Mouse (Mus musculus) E14TG2a.4 (cell line): ENCODE measurements at regions not wholly inside any gene's neighbourhood (a gene's known extent, or its start where the extent isn't known, plus 50 kb on each side); places are given as distances from the start of the nearest gene placed in this dataset.
"Not testable (repeated sequence)": the region's sequence is repeated elsewhere in the genome, so short reads cannot be mapped to it uniquely, and the experiment has no call there.

ENCODE experiments used
- H3K27me3 ChIP-seq: 2 replicates; pipeline ENCODE4 v1.6.1; 2014; ENCODE audit warnings: low read length, control low read depth; ENCODE audit not compliant: insufficient read depth
- H3K36me3 ChIP-seq: 2 replicates; pipeline ENCODE4 v1.6.1; 2014; ENCODE audit warnings: low read length, control low read depth; ENCODE audit not compliant: insufficient read depth
- H3K4me1 ChIP-seq: replicated peaks from 2 replicates; pipeline ENCODE4 v1.6.1; 2014; ENCODE audit warnings: low read depth, low read length, control low read depth
- H3K4me3 ChIP-seq: replicated peaks from 2 replicates; pipeline ENCODE4 v1.5.1; 2014; ENCODE audit warnings: mild to moderate bottlenecking, low read length
- H3K9me3 ChIP-seq: 2 replicates; pipeline ENCODE4 v1.6.1; 2014; ENCODE audit warnings: low read length, control low read depth
- CTCF ChIP-seq: conservative IDR thresholded peaks from 2 replicates; pipeline ENCODE4 v1.5.1; 2014; ENCODE audit warnings: low read length
- NANOG ChIP-seq: IDR thresholded peaks from 2 replicates; pipeline ENCODE4 v1.6.1; 2014; ENCODE audit warnings: borderline replicate concordance, low read length, mixed read lengths
- POU5F1 ChIP-seq: IDR thresholded peaks from 2 replicates; pipeline ENCODE4 v1.6.1; 2014; ENCODE audit warnings: low read length, borderline replicate concordance

DNA sequence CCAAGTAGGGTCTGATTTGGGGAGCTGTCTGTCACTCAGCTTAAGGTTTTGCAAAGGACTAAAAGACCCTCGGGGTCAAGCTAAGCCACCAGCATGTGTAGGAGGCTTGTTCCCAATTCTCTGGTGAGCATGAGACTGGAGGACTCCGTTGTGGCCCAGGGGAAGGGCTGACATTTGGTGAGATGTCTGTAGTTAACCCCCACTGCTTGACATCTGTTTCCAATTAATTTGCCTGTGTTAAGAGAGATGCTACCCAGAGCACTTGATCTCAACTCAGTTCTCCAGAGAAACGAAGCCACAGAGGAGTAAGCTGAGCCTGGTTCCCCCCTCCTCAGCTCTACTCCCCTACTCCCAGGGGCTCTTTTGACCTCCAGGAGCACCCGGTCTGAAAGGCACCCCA lies 100.2 kb upstream of the Top1 start:
- Histone ChIP-seq H3K4me1 (no peaks in the 10 kb centered on the region), H3K36me3 (no peaks in the 10 kb centered on the region), H3K27me3 (peaks cover 8% of the 10 kb centered on the region), H3K4me3 (no peak overlapping the region), H3K9me3 (no peaks in the 10 kb centered on the region)
- TF ChIP-seq NANOG = no peak
- TF ChIP-seq POU5F1 = no peak
- no peak for TF ChIP-seq CTCF

DNA sequence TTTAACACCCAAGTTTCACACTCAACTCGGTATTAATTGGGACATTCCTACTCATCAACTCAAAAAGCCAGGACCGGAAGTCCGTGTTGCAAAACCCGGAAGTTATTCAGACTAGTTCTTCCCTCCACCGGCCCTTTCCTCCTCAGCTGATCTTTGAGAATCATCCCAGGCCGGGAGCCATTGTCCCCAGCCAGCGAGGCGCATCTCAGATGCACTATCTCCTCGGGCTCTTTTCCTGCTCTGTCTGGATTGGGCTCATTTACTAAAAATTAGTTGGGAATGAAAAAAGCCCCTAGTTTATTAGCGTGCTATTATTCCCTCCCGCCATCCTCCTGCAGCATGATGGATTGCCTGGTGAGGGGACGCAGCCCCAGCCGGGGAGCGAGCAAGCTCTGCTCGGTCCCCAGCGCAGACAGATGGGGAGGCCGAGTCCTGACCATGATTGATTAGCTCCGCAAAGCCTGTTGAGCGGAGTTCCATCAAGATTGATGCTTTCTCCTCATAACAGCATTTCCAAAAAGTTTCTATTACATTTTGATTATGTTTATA lies 93.5 kb upstream of the Top1 start:
- H3K4me1 ChIP-seq = peaks cover 10% of the 10 kb centered on the region; the same call in 1 of the 2 replicates
- peaks cover 6% of the 10 kb centered on the region; the same call in 1 of the 2 replicates for H3K9me3 ChIP-seq
- H3K36me3 ChIP-seq = no peaks in the 10 kb centered on the region
- peak overlapping the region; percentile 23; the same call in 1 of the 2 replicates for H3K4me3 ChIP-seq
- TF ChIP-seq NANOG = no peak
- TF ChIP-seq CTCF = no peak
- no peak for TF ChIP-seq POU5F1
- H3K27me3 ChIP-seq = no peaks in the 10 kb centered on the region

DNA sequence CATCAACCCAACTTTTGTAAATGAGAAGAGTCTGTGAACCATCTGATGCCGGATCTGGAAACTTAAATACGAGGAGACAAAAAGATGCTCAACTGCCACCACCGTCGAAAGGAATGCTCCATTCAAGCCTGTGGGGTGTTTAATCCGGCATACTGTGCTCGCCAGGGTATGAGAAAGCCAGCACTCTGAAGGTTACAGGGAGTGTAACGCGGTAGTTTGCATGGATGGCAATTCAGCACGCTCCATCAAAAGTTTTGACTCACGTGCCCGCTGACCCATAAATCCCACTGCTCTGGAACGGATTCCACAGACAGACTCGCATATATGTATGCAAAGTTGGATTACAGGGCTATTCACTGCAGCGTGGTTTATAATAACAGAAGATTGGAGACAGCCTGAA lies 84.0 kb upstream of the Top1 start:
- TF ChIP-seq NANOG (no peak), CTCF (no peak), POU5F1 (no peak)
- no peaks in the 10 kb centered on the region for H3K9me3 ChIP-seq

DNA sequence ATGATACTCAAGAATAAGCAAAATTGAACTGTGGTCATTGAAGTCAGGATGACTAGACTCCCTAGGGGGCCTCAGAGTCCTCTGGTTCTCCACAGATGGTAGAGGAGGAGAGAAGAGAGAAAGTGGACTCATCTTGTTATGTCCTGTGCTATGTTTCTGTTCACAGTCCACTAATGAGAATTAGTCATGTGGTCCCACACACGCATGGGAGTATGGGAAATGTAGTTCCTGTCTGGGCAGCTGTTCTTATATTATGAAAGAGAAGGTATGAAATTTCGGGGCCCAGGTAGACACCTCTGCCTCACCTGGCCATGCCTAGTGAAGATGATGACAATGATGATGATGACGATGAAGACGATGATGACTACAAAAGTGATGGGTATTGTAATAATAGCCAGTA lies 77.9 kb upstream of the Top1 start:
- no peaks in the 10 kb centered on the region for H3K9me3 ChIP-seq
- H3K4me1 ChIP-seq = no peaks in the 10 kb centered on the region
- no peaks in the 10 kb centered on the region for H3K27me3 ChIP-seq
- H3K36me3 ChIP-seq = no peaks in the 10 kb centered on the region
- no peak for TF ChIP-seq CTCF
- no peak for TF ChIP-seq NANOG
- TF ChIP-seq POU5F1 = no peak
- H3K4me3 ChIP-seq = no peak overlapping the region

More for the DNA sequence above, 84.0 kb upstream of the Top1 start:
- Histone ChIP-seq H3K4me3 (no peak overlapping the region), H3K36me3 (no peaks in the 10 kb centered on the region), H3K4me1 (no peaks in the 10 kb centered on the region), H3K27me3 (peaks cover 4% of the 10 kb centered on the region; the same call in 1 of the 2 replicates)

DNA sequence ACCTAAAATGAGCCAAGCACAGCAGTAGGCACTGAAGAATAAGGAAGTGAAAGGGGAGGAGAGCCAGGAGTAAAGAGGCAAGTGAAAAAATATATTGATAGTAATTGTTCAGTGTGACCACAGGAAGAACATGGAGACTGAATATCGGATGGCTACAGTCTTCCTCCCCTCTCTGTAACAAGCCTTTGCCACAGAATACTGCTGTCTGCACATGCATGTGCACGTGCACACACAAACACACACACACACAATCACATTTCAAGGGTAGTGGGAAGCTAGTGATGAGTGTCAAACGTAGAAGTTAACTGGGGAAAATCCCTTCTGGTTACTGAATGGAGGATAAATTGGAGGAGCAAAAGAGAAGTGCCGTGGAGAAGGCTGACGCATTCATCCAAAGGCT lies 76.2 kb upstream of the Top1 start:
- H3K4me3 ChIP-seq = no peak overlapping the region
- no peaks in the 10 kb centered on the region for H3K4me1 ChIP-seq
- TF ChIP-seq CTCF (no peak), NANOG (no peak), POU5F1 (no peak)

DNA sequence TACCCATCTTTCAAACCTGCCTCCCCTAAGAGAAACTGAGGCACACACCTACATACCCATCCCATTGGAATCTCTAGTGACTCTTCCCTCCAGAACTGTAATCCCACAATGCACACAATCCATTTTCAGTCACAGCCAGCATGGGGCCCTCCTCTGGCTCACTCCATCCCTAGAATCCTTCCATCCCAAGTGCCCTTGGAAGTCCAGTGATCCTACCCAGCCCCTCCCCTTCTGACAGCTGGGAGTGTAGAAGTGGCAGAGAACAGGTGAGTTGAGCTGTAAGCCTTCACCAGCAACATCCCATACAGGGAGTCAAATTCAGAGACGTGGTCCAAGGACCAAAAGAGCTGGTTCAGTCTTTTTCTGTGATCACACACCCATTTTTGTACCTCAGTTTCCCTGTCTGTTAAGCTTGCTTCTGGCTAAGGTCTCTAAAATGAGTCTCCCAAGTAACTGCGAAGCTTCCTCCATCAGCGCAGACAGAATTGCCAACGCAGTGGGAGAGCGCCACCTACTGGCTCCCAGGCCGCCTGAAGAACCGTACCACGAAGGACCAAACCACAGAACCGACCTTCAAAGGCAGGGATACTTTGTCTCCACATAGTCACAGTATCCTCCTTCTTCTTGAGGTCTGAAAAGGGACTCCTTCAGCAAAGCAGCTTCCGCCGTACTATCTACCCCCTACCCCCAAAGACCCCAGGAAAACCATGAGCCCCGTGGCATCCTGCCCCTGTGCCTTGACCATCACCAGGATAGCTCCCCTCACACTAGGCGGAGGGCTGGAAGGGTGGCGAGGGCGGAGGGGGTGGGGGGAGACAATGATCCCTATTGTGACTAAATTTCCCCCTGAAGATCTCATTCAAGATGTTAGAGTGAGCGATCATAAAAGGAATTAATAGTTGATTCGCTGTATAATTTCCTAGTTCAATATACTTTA lies 67.0 kb upstream of the Top1 start:
- Histone ChIP-seq H3K4me1 (peaks cover 35% of the 10 kb centered on the region), H3K9me3 (no peaks in the 10 kb centered on the region), H3K36me3 (no peaks in the 10 kb centered on the region), H3K27me3 (peaks cover 41% of the 10 kb centered on the region), H3K4me3 (0 out of 2 replicates have a peak overlapping the region, but pooled peaks have one; percentile 37)
- TF ChIP-seq POU5F1 (no peak), CTCF (peak; percentile 98), NANOG (no peak)

More for the DNA sequence above, 76.2 kb upstream of the Top1 start:
- Histone ChIP-seq H3K36me3 (no peaks in the 10 kb centered on the region), H3K27me3 (peaks cover 3% of the 10 kb centered on the region; the same call in 1 of the 2 replicates), H3K9me3 (no peaks in the 10 kb centered on the region)

DNA sequence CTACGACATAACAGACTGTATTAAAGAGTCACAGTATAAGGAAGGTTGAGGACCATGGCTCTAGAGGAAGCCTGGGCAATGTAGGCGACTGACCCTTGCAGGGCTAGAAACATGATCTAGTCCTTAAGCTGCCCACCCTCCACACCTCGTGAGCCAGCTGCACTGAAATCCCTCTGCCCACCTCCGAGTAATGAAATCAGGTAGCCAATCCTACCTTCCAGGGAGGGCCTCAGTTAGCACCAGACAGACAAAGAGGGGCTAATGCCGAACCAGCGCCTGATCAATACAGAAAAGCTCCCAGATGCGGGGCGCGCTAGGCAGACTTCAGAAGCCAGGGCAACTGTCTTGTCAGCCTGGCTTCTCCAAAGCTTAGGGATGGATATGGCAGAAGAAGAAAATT lies 65.4 kb upstream of the Top1 start:
- no peak overlapping the region for H3K4me3 ChIP-seq
- peaks cover 48% of the 10 kb centered on the region for H3K27me3 ChIP-seq
- H3K36me3 ChIP-seq = no peaks in the 10 kb centered on the region
- no peak for TF ChIP-seq NANOG
- no peak for TF ChIP-seq POU5F1
- no peak for TF ChIP-seq CTCF
- no peaks in the 10 kb centered on the region for H3K9me3 ChIP-seq
- peaks cover 40% of the 10 kb centered on the region for H3K4me1 ChIP-seq

DNA sequence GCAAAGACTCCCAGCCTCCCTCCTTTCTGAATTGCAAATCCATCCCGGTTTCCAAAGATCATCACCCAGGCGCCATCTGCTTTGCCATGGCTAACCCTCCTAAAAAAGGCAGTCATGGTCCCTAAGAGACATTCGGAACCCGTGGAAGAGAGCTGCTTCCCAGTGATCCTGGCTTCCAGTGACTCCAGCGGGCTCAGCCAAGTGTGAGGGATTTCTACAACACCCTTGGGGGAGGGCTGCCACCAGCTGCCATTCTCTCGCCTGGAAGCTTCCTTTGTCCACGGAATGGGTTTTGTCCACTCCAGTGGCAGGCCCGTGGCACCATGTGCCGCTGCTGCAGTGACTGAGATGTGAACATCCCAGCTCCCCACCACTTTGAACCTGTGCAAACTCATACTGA lies 64.7 kb upstream of the Top1 start:
- TF ChIP-seq POU5F1 (no peak), NANOG (no peak), CTCF (no peak)
- Histone ChIP-seq H3K27me3 (peaks cover 52% of the 10 kb centered on the region), H3K9me3 (no peaks in the 10 kb centered on the region), H3K4me3 (peak overlapping the region; percentile 27; the same call in 1 of the 2 replicates), H3K4me1 (peaks cover 40% of the 10 kb centered on the region), H3K36me3 (no peaks in the 10 kb centered on the region)

DNA sequence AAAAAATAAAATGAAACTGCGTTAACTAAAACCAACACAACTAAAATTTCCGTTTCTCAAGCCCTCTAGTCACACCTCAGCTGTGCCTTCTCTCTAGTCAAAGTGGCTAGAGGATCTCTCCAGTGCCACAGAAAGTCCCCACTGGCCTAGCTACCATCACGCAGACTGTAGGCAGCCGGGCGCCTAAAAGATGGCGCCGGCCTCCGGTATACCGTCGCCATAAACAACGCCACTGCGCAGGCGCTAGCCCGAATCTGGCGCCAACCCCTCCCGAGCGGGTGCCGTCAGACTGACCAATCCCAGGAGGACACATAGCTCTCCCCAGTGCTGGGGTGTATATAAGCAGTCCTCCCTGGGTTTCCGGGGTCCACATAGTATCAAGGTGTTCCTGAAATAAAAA lies 62.7 kb upstream of the Top1 start:
- not testable (repeated sequence) for H3K4me3 ChIP-seq, H3K36me3 ChIP-seq, H3K9me3 ChIP-seq
- Histone ChIP-seq H3K4me1 (peaks cover 39% of the 10 kb centered on the region), H3K27me3 (peaks cover 44% of the 10 kb centered on the region)
